Mouse (Mus musculus) cerebellum, postnatal 14 days (tissue): ENCODE measurements around the gene Acy3.
"Not testable (repeated sequence)": the region's sequence is repeated elsewhere in the genome, so short reads cannot be mapped to it uniquely, and the experiment has no call there.

Experiments
- DNase-seq, 2 experiments: peaks; one replicate each; pipeline ENCODE4 v3.0.0; 2021; ENCODE audit warnings: mixed read lengths in 2 of 2

Gene Acy3

GRCm38 (mm10) chr19:4004331-4004730 lies 18.0 kb downstream of the Acy3 start:
- DNase-seq, result peak in 1 of 2 experiments; percentile 12

GRCm38 (mm10) chr19:4005091-4005490 lies 18.7 kb downstream of the Acy3 start:
- DNase-seq, result no peak

DNA sequence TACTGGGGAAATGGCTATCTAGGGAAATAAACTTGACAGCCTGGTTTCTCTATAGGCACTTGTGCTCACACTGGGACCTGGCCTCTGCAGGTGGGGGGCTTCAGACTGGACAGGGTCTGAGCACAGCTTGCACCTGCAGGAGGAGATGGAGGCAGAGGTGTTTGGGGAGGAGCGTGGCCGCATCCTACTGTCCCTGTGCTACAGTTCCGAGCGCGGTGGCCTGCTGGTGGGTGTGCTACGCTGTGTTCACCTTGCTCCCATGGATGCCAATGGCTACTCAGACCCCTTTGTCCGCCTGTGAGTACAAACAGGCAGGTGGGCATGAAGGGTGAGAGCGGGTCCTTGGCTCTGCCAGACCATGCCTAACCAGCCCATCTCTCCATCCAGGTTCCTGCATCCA lies 19.6 kb downstream of the Acy3 start:
- no peak for DNase-seq

DNA sequence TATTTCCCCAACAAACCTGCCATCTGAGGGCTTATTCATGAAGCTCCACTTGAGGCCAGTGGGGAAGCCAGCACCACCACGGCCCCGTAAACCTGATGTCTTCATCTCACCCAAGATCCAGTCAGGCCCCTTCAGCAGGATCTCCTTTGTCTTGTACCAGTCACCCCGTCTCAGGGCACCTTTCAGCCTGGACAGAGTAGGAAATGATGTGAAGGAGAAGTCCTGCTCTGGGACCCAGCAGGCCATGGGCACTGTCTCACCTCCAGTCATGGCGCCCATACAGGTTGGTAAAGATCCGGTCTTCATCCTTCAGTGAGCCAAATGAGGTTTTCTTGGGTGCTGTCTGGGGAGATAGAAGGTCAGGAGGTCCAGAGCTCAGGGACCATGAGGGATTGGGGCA lies 24.7 kb downstream of the Acy3 start:
- DNase-seq, result peak in 1 of 2 experiments; percentile 10

- DNase-seq, result peak; percentile 96 to 98
Measured at GRCm38 (mm10) chr19:4012432-4013022, 26.2 kb downstream of the Acy3 start, which contains the start of gene Ndufv1. Gene Ndufv1 (minus strand): TSS chr19:4012806.

GRCm38 (mm10) chr19:4013066-4013465 lies 26.7 kb downstream of the Acy3 start:
- no peak for DNase-seq

GRCm38 (mm10) chr19:4014802-4015201 lies 28.4 kb downstream of the Acy3 start:
- DNase-seq, result no peak

DNA sequence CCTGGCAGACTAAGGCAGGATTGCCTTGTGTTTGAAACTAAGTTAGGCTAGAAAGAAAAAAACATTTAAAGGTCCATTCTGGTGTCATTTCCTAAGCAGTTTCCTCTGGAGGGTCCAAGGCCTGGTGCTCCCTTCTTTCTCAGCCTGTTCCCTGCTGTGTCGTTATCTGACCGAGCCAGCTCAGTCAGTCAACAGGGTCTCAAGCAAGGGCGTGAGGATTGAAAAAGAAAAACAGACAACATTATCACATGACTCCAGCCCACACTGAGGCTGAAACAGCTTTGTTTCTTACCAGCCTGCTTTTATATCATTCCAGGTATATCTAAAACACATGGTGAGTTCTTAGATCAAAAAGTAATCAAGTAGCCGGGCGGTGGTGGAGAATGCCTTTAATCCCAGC lies 29.3 kb downstream of the Acy3 start:
- no peak for DNase-seq

DNA sequence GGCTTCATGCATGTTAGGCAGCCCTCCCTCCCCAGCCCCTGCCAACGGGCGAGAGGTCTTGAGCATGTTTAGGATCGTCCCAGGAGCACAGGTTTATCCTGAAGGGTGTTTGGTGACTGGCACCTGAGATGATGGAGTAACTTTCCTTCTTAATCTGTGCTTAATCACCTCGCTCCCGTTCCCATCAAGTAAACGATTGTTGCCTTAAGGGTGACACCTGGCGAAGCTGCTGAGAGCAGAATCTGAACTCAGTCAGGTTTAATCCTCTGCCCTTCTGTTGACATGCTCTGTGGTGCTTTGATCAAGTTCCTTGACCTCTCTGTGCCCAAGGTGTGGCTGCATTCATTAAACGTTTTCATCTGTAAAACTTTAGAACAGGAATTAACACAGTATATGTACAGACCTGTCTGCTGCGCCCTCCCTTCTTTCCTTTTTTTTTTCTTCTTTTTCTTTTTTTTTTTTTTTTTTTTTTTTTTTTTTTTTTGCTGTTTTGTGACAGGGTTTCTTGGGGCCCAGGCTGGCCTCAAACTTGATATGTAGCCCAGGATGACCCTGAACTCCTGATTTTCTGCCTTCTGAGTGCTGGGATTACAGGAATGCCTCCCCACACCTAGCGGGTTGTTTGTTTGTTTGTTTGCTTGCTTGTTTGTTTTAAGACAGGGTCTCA lies 31.7 kb downstream of the Acy3 start:
- DNase-seq, result no peak

GRCm38 (mm10) chr19:4018743-4019583 lies 32.6 kb downstream of the Acy3 start:
- peak; percentile 88 to 90 for DNase-seq

- DNase-seq, result no peak
Measured at GRCm38 (mm10) chr19:4023185-4023584, 36.8 kb downstream of the Acy3 start.

GRCm38 (mm10) chr19:4027576-4027975 lies 41.2 kb downstream of the Acy3 start:
- DNase-seq, result no peak

GRCm38 (mm10) chr19:4032668-4033067 lies 46.3 kb downstream of the Acy3 start:
- DNase-seq, result no peak

GRCm38 (mm10) chr19:4033298-4033697 lies 46.9 kb downstream of the Acy3 start:
- DNase-seq, result no peak

GRCm38 (mm10) chr19:4033742-4034141 lies 47.4 kb downstream of the Acy3 start:
- DNase-seq, result no peak

DNA sequence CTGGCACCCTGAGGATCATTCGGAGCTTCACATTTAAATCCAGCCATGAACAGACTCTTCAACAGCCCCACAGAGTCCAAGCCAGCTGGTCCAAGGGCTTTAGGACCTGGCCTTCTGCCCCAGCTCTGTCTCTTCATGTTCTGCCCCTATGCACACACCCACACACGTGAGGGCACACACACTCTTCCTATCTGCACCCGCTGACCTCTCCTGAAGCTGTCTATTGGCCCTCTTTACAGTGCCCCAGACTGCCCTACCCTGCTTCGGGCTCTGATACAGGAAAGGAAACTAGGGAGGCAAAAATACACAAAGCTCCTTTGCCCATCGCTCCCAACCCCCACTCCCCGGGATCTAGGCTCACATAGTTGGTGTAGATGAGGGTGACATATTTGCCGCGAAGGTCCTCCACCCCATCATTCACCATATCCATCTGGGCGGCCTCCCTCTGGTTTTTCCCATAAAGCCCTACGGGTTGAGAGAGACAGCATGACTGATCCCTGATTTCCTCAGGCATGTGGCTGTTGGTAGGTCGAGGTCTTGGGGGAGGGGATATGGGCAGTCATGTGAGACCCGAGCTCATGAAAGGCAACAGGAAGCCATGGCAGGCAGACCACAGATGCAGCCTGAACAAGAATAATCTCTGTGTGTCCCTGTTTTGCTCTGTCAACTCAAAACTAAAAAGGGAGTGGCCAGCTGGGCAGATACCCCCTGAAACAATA lies 50.1 kb downstream of the Acy3 start:
- DNase-seq, result no peak

- not testable (repeated sequence) for DNase-seq
Measured at GRCm38 (mm10) chr19:4037154-4037787, 50.9 kb downstream of the Acy3 start.

DNA sequence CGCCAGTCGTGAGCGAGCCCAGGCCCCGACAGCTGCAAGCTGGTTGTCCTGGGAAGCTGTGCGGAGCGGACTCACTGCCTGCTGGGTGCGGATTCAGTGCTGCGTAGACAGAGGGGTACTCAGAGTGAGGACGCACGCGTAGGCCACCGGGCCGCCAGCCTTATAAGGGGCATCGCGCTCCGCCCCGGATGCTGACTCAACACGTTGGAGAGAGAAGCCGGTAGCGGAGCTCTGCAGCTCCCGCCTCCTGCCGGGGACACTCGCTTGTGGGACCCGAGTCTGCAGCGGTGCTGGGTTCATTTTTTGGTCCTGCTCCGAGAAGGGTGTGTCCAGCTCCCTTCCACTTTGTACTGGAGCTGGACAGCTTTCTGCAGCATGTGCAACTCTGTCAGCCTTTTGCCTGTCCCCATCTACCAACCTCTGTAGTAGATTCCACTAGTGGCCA lies 51.4 kb downstream of the Acy3 start, which contains the start of gene Gstp1:
TSS of gene Gstp1 (minus strand) at position 198 of the 445 bp plus-strand sequence.
- DNase-seq, result peak; percentile 78
